Mouse (Mus musculus) bone marrow, adult 2 months (tissue): Measurements from ENCODE around the gene Fam189b. TPM values are rescaled to one million over a fixed set of nuclear protein-coding genes. Genes with fewer than 3 reads are reported as not detected.

Experiments
- H3K27ac ChIP-seq: fragments of 200-500 bp; 2 replicates; pipeline ENCODE4 v1.5.1; 2012; ENCODE audit warnings: low read depth, mild to moderate bottlenecking, control low read depth, inconsistent platforms, low read length; ENCODE audit not compliant: control insufficient read depth, poor library complexity, insufficient read depth
- H3K4me1 ChIP-seq: fragments of 200-500 bp; 2 replicates; pipeline ENCODE4 v1.6.1; 2011; ENCODE audit warnings: low read length; ENCODE audit not compliant: control insufficient read depth, insufficient read depth
- H3K4me3 ChIP-seq: fragments of 200-500 bp; replicated peaks from 2 replicates; pipeline ENCODE3; 2011; ENCODE audit warnings: mild to moderate bottlenecking, low read depth, low read length, control low read depth; ENCODE audit not compliant: control insufficient read depth
- CTCF ChIP-seq: fragments of 200-500 bp; IDR thresholded peaks from 2 replicates; pipeline ENCODE4 v1.5.1; 2011; ENCODE audit warnings: low read length, control low read depth; ENCODE audit not compliant: control insufficient read depth, insufficient read depth
- POLR2A ChIP-seq: fragments of 200-500 bp; IDR thresholded peaks from 2 replicates; pipeline ENCODE4 v1.6.1; 2011; ENCODE audit warnings: low read depth, mild to moderate bottlenecking, control low read depth, low read length, borderline replicate concordance; ENCODE audit not compliant: control insufficient read depth
- WGBS: fragments of 180-500 bp; shearing (Covaris S2); methylation state at CpG from one replicate; pipeline ENCODE4 v1.1.7; 2018; 5-methylcytosine and 5-hydroxymethylcytosine counted together
- polyA plus RNA-seq: library from polyadenylated mRNA; stranded (reverse); fragments of >200 nt; gene quantifications from 2 replicates; pipeline ENCODE4 v1.2.4, GENCODE M21; 2011; ENCODE audit warnings: low replicate concordance; ENCODE audit not compliant: missing spikeins, insufficient read depth, insufficient read length

The Fam189b gene
- polyA plus RNA-seq, 1 experiment = 9.8 TPM

DNA sequence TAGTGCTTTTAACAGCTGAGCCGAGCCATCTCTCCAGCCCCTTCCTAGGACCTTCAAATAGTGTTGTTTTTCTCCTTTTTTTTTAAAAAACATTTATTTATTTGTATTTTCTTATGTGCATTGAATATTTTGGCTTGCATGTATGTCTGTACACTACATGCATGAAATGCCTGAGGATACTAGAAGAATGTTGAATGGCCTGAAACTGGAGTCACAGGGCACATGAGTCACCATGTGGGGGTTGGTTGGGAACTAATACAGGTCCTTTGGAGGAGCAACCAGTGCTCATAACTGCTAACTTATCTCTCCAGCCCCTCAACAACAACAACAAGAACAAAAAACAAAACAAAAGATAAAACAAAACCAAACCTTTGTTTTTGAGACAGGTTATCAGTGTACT is 19.8 kb upstream of the Fam189b start:
- H3K4me1 ChIP-seq = peaks cover 4% of the 10 kb centered on the region; the same call in 1 of the 2 replicates
- H3K4me3 ChIP-seq = no peak overlapping the region
- H3K27ac ChIP-seq = no peak overlapping the region
- 76% methylated on average over 1 of the region's 1 CpGs for WGBS
- TF ChIP-seq CTCF (no peak), POLR2A (no peak)

- Histone ChIP-seq H3K27ac (no peak overlapping the region), H3K4me1 (peaks cover 4% of the 10 kb centered on the region; the same call in 1 of the 2 replicates), H3K4me3 (peak overlapping the region; percentile 1)
- WGBS = 18% methylated on average over 5 of the region's 5 CpGs
- no peak for TF ChIP-seq POLR2A
Measured at GRCm38 (mm10) chr3:89163643-89164245, 19.2 kb upstream of the Fam189b start.

DNA sequence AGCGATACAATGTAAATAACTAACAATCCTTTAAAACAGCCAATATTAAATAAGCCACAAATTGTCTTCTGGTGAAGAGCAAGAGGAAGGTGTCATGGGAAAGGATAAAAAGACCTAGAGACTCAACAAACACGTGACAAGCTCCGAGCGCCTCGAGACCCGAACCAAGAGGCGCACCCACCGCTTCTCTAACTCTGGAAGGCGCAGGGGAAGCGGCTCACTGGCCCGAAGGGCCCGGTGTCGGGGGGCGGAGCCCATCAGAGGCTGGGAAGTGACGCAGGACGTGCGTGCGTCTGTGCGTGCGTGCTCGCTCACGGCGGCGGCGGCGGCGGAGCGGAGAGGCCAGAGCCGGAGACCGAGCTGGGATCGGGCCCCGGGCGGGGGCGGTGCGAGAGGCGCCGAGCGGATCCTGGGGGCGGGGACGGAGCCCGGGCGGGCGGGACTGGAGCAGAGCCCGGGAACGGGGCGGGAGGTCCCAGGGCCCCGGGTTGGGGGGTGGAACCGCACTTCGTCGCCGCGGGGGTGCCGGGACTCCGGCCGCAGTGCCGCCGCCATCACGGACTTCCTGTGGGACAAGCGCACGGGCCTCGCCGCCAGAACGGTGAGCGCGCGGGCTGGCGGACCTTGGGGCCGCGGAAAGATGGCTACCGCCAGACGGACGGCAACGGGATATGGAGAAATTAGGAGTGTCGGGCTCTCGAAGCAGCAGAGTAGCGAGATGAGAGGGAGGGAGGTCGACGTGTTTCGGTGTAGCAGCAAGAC is 18.3 kb upstream of the Fam189b start, which contains the start of gene Clk2:
TSS of gene Clk2 (plus strand) at position 290 of the 762 bp plus-strand sequence.
- Histone ChIP-seq H3K4me3 (peak within 1 kb of the TSS; percentile 85), H3K27ac (peak within 1 kb of the TSS; percentile 89), H3K4me1 (peaks cover 4% of the 10 kb centered on the region; the same call in 1 of the 2 replicates)
- under 1% methylated on average over 71 of the region's 79 CpGs for WGBS
- TF ChIP-seq CTCF (no peak), POLR2A (peak; percentile 53; the same call in 1 of the 2 replicates)

- peak overlapping the region; percentile 89 for H3K27ac ChIP-seq
- 16% methylated on average over 12 of the region's 12 CpGs for WGBS
- TF ChIP-seq CTCF = no peak
- no peak for TF ChIP-seq POLR2A
Measured at GRCm38 (mm10) chr3:89165268-89165870, 17.6 kb upstream of the Fam189b start.

GRCm38 (mm10) chr3:89166945-89167344 is 16.0 kb upstream of the Fam189b start:
- TF ChIP-seq POLR2A = no peak
- TF ChIP-seq CTCF = no peak
- 91% methylated on average over 19 of the region's 19 CpGs for WGBS

More at GRCm38 (mm10) chr3:89165268-89165870, 17.6 kb upstream of the Fam189b start:
- Histone ChIP-seq H3K4me3 (peak overlapping the region; percentile 85), H3K4me1 (peaks cover 4% of the 10 kb centered on the region; the same call in 1 of the 2 replicates)

DNA sequence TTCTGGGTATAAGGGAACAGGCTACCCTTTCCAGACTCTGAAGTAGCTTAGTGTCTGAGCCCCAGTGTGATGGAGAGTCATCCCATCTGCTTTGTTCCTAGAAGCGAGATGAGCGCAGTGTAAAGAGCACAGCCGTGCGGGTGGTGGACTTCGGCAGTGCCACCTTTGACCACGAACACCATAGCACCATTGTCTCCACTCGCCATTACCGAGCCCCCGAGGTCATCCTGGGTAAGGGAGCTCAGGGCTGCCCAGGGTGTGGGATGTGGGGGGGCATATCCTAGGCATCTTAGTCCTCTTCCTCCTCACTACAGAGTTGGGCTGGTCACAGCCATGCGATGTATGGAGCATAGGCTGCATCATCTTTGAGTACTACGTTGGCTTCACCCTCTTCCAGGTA is 8.1 kb upstream of the Fam189b start:
- Histone ChIP-seq H3K4me1 (peaks cover 2% of the 10 kb centered on the region; the same call in 1 of the 2 replicates), H3K4me3 (no peak overlapping the region), H3K27ac (no peak overlapping the region)
- 94% methylated on average over 11 of the region's 11 CpGs for WGBS
- TF ChIP-seq CTCF = no peak

More at GRCm38 (mm10) chr3:89166945-89167344, 16.0 kb upstream of the Fam189b start:
- Histone ChIP-seq H3K4me1 (peaks cover 4% of the 10 kb centered on the region; the same call in 1 of the 2 replicates), H3K4me3 (no peak overlapping the region), H3K27ac (no peak overlapping the region)

- no peak for TF ChIP-seq CTCF
- TF ChIP-seq POLR2A = no peak
- peaks cover 2% of the 10 kb centered on the region; the same call in 1 of the 2 replicates for H3K4me1 ChIP-seq
- no peak overlapping the region for H3K4me3 ChIP-seq
- no peak overlapping the region for H3K27ac ChIP-seq
- WGBS = 85% methylated on average over 10 of the region's 10 CpGs
Measured at GRCm38 (mm10) chr3:89175544-89175943, 7.4 kb upstream of the Fam189b start.

- WGBS = 92% methylated on average over 7 of the region's 7 CpGs
- Histone ChIP-seq H3K27ac (no peak overlapping the region), H3K4me3 (no peak overlapping the region), H3K4me1 (peaks cover 2% of the 10 kb centered on the region; the same call in 1 of the 2 replicates)
- TF ChIP-seq POLR2A = no peak
- no peak for TF ChIP-seq CTCF
Measured at GRCm38 (mm10) chr3:89176421-89176820, 6.5 kb upstream of the Fam189b start.
